Mouse (Mus musculus) kidney, embryonic 16.5 days (tissue): ENCODE measurements at regions not wholly inside any gene's neighbourhood (a gene's known extent, or its start where the extent isn't known, plus 50 kb on each side); places are given as distances from the start of the nearest gene placed in this dataset.

Experiments used
- ATAC-seq: fragments of 200-750 bp; cut with Nextera tagmentation; 2 replicates; pipeline ENCODE4 v1.8.0; 2017; ENCODE audit warnings: moderate TSS enrichment; ENCODE audit not compliant: low FRiP score, low TSS enrichment
- H3K27ac ChIP-seq: fragments of 300-500 bp; sonication (generic); 2 replicates; pipeline ENCODE4 v1.5.1; 2014; ENCODE audit warnings: low read length
- H3K27me3 ChIP-seq: fragments of 300-500 bp; sonication (generic); 2 replicates; pipeline ENCODE4 v1.6.1; 2014; ENCODE audit warnings: low read length, control low read depth, mixed read lengths; ENCODE audit not compliant: insufficient read depth
- H3K36me3 ChIP-seq: fragments of 300-500 bp; sonication (generic); 2 replicates; pipeline ENCODE4 v1.6.1; 2014; ENCODE audit warnings: low read length, control low read depth, mixed read lengths; ENCODE audit not compliant: insufficient read depth
- H3K4me1 ChIP-seq: fragments of 300-500 bp; sonication (generic); 2 replicates; pipeline ENCODE4 v1.6.1; 2014; ENCODE audit warnings: low read length, control low read depth, mixed read lengths; ENCODE audit not compliant: insufficient read depth
- H3K4me2 ChIP-seq: fragments of 300-500 bp; sonication (generic); replicated peaks from 2 replicates; pipeline ENCODE4 v1.6.1; 2014; ENCODE audit warnings: low read depth, low read length
- H3K4me3 ChIP-seq: fragments of 300-500 bp; sonication (generic); 2 replicates; pipeline ENCODE4 v1.5.1; 2014; ENCODE audit warnings: mild to moderate bottlenecking, low read length
- H3K9ac ChIP-seq: fragments of 300-500 bp; sonication (generic); replicated peaks from 2 replicates; pipeline ENCODE4 v1.6.1; 2014; ENCODE audit warnings: low read length
- H3K9me3 ChIP-seq: fragments of 300-500 bp; sonication (generic); 2 replicates; pipeline ENCODE4 v1.6.1; 2016; ENCODE audit warnings: low read length, control low read depth
- whole genome bisulfite sequencing: fragments of 180-500 bp; shearing (Covaris S2); extraction: QIAGEN DNeasy Blood & Tissue Kit; methylation state at CpG from one replicate; pipeline ENCODE4 v1.1.7; 2014; 5-methylcytosine and 5-hydroxymethylcytosine counted together

- H3K27ac ChIP-seq, result no peak overlapping the region
- no peak overlapping the region for H3K4me2 ChIP-seq
- no peak for ATAC-seq
- H3K36me3 ChIP-seq, result no peaks in the 10 kb centered on the region
- peaks cover 3% of the 10 kb centered on the region; the same call in 1 of the 2 replicates for H3K4me1 ChIP-seq
- no peaks in the 10 kb centered on the region for H3K27me3 ChIP-seq
- H3K9me3 ChIP-seq, result 0 out of 2 replicates have a peak, but pooled peaks cover 4% of the 10 kb centered on the region
- WGBS, result 69% methylated on average over 6 of the region's 6 CpGs
- no peak overlapping the region for H3K4me3 ChIP-seq
- no peak overlapping the region for H3K9ac ChIP-seq
Measured at GRCm38 (mm10) chr1:76018588-76018987, 472.5 kb downstream of the Slc4a3 start.

GRCm38 (mm10) chr1:76019071-76019470, 473.0 kb downstream of the Slc4a3 start:
- WGBS, result 15% methylated on average over 11 of the region's 11 CpGs
- no peaks in the 10 kb centered on the region for H3K27me3 ChIP-seq
- ATAC-seq, result peak; percentile 96
- H3K27ac ChIP-seq, result peak overlapping the region; percentile 9; the same call in 1 of the 2 replicates
- H3K4me2 ChIP-seq, result no peak overlapping the region
- H3K36me3 ChIP-seq, result no peaks in the 10 kb centered on the region
- no peak overlapping the region for H3K9ac ChIP-seq
- H3K4me3 ChIP-seq, result no peak overlapping the region
- H3K9me3 ChIP-seq, result 0 out of 2 replicates have a peak, but pooled peaks cover 4% of the 10 kb centered on the region
- H3K4me1 ChIP-seq, result peaks cover 3% of the 10 kb centered on the region; the same call in 1 of the 2 replicates

GRCm38 (mm10) chr1:76024650-76025049, 478.6 kb downstream of the Slc4a3 start:
- Histone ChIP-seq H3K4me3 (no peak overlapping the region), H3K9ac (no peak overlapping the region), H3K4me1 (0 out of 2 replicates have a peak, but pooled peaks cover 5% of the 10 kb centered on the region), H3K27me3 (no peaks in the 10 kb centered on the region), H3K36me3 (no peaks in the 10 kb centered on the region), H3K27ac (no peak overlapping the region), H3K4me2 (no peak overlapping the region), H3K9me3 (0 out of 2 replicates have a peak, but pooled peaks cover 4% of the 10 kb centered on the region)
- no peak for ATAC-seq
- WGBS, result 42% methylated on average over 3 of the region's 3 CpGs

DNA sequence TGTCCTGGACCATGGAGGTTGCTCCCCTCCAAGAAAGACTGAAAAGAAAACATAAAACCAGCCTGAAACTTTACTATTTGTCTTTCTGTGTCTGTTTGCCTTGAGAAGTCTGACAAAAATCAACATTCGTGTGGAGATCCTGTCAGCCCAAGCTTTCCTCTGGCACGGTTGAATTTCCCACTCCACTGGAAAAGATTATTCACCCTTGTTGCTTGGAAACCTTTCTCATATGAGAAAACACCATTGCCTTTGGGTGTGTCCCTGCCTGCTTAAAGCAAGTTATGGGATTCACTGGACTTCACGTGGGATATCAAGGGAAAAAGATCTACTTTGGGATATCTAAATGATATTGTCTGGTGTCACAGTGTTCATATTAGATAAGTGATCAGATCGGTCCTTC, 479.3 kb downstream of the Slc4a3 start:
- WGBS, result 52% methylated on average over 4 of the region's 4 CpGs
- no peak overlapping the region for H3K9ac ChIP-seq
- no peaks in the 10 kb centered on the region for H3K36me3 ChIP-seq
- H3K27me3 ChIP-seq, result no peaks in the 10 kb centered on the region
- H3K27ac ChIP-seq, result no peak overlapping the region
- no peaks in the 10 kb centered on the region for H3K9me3 ChIP-seq
- 0 out of 2 replicates have a peak, but pooled peaks cover 5% of the 10 kb centered on the region for H3K4me1 ChIP-seq
- no peak overlapping the region for H3K4me3 ChIP-seq
- no peak overlapping the region for H3K4me2 ChIP-seq
- ATAC-seq, result no peak

DNA sequence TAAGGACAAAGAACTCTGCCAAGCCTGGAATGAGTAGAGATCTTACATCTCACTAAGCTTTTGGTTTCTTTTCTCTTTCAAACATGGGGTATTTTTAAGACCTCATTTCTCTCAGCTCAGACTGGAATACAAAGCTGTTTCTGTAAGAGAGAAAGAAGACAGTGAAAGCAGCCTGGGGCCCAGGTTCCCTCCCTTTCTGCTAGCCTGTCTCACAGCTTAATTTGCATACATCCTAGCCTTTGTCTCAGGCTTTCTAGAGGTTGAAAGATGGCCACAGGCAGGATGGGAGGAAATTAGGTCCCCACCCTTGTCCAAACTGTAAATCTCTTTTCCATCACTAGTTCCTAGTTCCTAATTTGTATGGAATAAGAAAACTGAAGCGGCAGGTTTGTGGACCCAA, 483.0 kb downstream of the Slc4a3 start:
- H3K4me2 ChIP-seq, result no peak overlapping the region

DNA sequence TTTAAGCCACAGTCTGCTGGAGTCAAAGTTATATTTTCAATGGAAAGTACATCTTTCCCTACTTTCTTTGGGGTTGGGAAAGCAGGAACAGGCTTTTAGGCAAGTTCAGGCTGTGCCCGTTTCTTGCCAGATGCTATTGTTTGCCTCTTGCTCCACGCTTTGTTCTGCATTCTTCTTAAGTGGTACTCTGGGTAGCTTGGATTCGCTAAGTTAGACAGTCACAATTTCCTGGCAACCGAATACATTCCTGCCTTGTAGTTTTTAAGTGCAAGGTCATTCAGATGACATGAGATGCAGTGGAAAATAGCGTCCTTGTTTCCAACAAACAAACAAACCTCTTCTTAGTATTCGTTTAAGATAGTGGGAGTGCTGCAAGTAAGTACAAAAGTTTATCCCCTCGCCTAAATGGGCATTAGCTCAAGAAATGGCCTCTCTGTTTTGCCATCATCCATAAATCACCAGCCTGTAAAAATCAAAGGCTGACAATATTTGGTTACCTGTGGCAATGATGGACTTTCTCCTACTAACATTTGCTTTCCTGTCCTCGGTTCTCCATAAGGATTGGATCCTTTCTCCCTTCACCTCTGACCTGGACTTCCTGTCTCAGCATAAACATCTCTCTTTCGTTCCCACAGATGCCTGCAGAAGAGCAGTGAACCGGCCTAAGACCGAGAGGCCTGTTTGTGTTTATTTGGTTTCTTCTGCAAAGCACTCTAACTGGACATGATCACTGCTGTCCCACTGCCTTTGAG, 485.3 kb downstream of the Slc4a3 start:
- H3K36me3 ChIP-seq, result no peaks in the 10 kb centered on the region
- WGBS, result 32% methylated on average over 11 of the region's 11 CpGs
- no peaks in the 10 kb centered on the region for H3K27me3 ChIP-seq
- H3K4me1 ChIP-seq, result peaks cover 12% of the 10 kb centered on the region; the same call in 1 of the 2 replicates
- H3K4me2 ChIP-seq, result no peak overlapping the region
- H3K9ac ChIP-seq, result no peak overlapping the region
- H3K9me3 ChIP-seq, result no peaks in the 10 kb centered on the region
- H3K27ac ChIP-seq, result no peak overlapping the region
- no peak overlapping the region for H3K4me3 ChIP-seq
- ATAC-seq, result no peak

More for the DNA sequence above, 483.0 kb downstream of the Slc4a3 start:
- no peaks in the 10 kb centered on the region for H3K27me3 ChIP-seq
- no peak overlapping the region for H3K9ac ChIP-seq
- H3K36me3 ChIP-seq, result no peaks in the 10 kb centered on the region
- H3K4me3 ChIP-seq, result no peak overlapping the region
- H3K4me1 ChIP-seq, result peaks cover 12% of the 10 kb centered on the region; the same call in 1 of the 2 replicates
- 55% methylated on average over 1 of the region's 1 CpGs for WGBS
- no peak for ATAC-seq
- H3K9me3 ChIP-seq, result no peaks in the 10 kb centered on the region
- no peak overlapping the region for H3K27ac ChIP-seq

- 33% methylated on average over 4 of the region's 4 CpGs for WGBS
- H3K4me3 ChIP-seq, result no peak overlapping the region
- ATAC-seq, result no peak
- no peak overlapping the region for H3K4me2 ChIP-seq
- H3K27ac ChIP-seq, result no peak overlapping the region
- no peaks in the 10 kb centered on the region for H3K9me3 ChIP-seq
- H3K36me3 ChIP-seq, result no peaks in the 10 kb centered on the region
- peaks cover 12% of the 10 kb centered on the region; the same call in 1 of the 2 replicates for H3K4me1 ChIP-seq
- H3K27me3 ChIP-seq, result no peaks in the 10 kb centered on the region
- H3K9ac ChIP-seq, result no peak overlapping the region
Measured at GRCm38 (mm10) chr1:76031923-76032285, 485.8 kb downstream of the Slc4a3 start.

GRCm38 (mm10) chr1:76032626-76033025, 486.6 kb downstream of the Slc4a3 start:
- no peak overlapping the region for H3K9ac ChIP-seq
- H3K27me3 ChIP-seq, result no peaks in the 10 kb centered on the region
- no peak overlapping the region for H3K27ac ChIP-seq
- no peak overlapping the region for H3K4me3 ChIP-seq
- no peaks in the 10 kb centered on the region for H3K36me3 ChIP-seq
- no peak for ATAC-seq
- H3K4me2 ChIP-seq, result no peak overlapping the region
- no peaks in the 10 kb centered on the region for H3K9me3 ChIP-seq
- H3K4me1 ChIP-seq, result peaks cover 12% of the 10 kb centered on the region; the same call in 1 of the 2 replicates
- WGBS, result 87% methylated on average over 3 of the region's 3 CpGs

DNA sequence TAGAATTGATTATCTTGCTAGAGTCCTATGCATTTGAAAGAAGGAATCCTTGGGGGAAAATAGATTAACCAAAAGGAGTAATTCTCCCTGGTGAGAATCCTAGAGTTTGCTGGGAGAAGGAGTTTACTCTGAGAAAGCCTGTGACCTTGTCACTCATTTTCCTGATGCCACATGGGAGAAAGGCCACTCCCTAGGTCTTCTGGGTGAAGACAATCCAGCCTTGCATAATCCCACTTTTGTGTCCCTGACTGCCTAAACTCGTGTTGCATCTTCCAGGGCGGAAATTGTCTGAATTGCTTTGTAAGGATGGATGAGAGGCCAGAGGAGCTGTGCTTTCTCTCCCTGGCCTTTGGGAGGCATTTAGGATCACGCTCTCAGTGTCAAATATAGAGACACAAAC, 490.2 kb downstream of the Slc4a3 start:
- no peak overlapping the region for H3K9ac ChIP-seq
- ATAC-seq, result no peak
- H3K27ac ChIP-seq, result no peak overlapping the region
- H3K36me3 ChIP-seq, result no peaks in the 10 kb centered on the region
- H3K4me3 ChIP-seq, result no peak overlapping the region
- no peaks in the 10 kb centered on the region for H3K9me3 ChIP-seq
- peaks cover 3% of the 10 kb centered on the region; the same call in 1 of the 2 replicates for H3K4me1 ChIP-seq
- H3K4me2 ChIP-seq, result no peak overlapping the region
- 68% methylated on average over 3 of the region's 3 CpGs for WGBS
- no peaks in the 10 kb centered on the region for H3K27me3 ChIP-seq

DNA sequence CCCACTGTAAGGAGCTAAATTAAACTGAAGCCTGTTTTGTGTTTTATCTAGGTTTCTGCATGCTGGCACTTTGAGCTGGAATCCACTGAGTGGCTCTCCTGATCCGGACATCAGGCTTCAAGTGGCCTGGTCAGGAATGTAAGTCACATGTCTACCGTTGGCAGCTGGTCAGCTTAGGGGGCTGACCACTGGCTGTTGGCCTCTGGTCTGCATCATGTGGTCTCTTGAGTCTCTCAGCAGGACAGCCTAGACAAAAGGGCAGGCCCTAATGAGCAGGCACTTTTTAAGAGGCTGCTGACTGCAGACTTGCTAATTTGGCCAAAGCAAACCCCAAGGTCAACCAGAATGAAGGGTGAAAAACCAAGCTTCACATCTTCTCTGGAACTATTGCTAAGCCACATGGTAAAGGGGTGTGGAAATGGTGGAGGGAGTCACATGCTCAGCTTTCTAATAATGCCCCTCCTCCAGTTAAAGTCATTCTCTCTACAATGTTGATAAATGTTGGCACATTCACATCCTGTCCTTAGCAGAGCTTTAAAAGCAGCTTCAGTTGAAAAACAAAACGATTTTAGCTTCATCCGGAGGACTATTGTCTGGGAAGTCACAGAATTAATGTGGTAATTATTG, 493.1 kb downstream of the Slc4a3 start:
- no peak for ATAC-seq
- no peak overlapping the region for H3K4me3 ChIP-seq

More for the DNA sequence above, 493.1 kb downstream of the Slc4a3 start:
- H3K36me3 ChIP-seq, result no peaks in the 10 kb centered on the region
- H3K9me3 ChIP-seq, result no peaks in the 10 kb centered on the region
- WGBS, result 63% methylated on average over 4 of the region's 4 CpGs
- no peaks in the 10 kb centered on the region for H3K4me1 ChIP-seq
- H3K9ac ChIP-seq, result no peak overlapping the region
- no peak overlapping the region for H3K4me2 ChIP-seq
- no peaks in the 10 kb centered on the region for H3K27me3 ChIP-seq
- no peak overlapping the region for H3K27ac ChIP-seq
